Mouse (Mus musculus) embryo, embryonic 9.5 days (tissue): Measurements from ENCODE around the gene Tha1.

Source experiments
- DNase-seq: peaks from one replicate; pipeline ENCODE4 v3.0.0-alpha.2; 2017; ENCODE audit errors: extremely low spot score

Tha1 gene

GRCm38 (mm10) chr11:117881787-117882186, 8.5 kb upstream of the Tha1 start:
- no peak for DNase-seq

GRCm38 (mm10) chr11:117880977-117881358, 7.7 kb upstream of the Tha1 start:
- DNase-seq = no peak

GRCm38 (mm10) chr11:117880336-117880976, 7.2 kb upstream of the Tha1 start:
- DNase-seq = no peak

- no peak for DNase-seq
Observed at GRCm38 (mm10) chr11:117879676-117880075, 6.4 kb upstream of the Tha1 start.

GRCm38 (mm10) chr11:117878892-117879291, 5.6 kb upstream of the Tha1 start:
- no peak for DNase-seq

GRCm38 (mm10) chr11:117877917-117878745, 4.8 kb upstream of the Tha1 start:
- DNase-seq = no peak

GRCm38 (mm10) chr11:117875681-117876080, 2.4 kb upstream of the Tha1 start:
- DNase-seq = no peak

GRCm38 (mm10) chr11:117874419-117874818, 1.1 kb upstream of the Tha1 start:
- no peak for DNase-seq

- no peak for DNase-seq
Observed at GRCm38 (mm10) chr11:117871911-117872584, 1.2 kb downstream of the Tha1 start.

- DNase-seq = no peak
Observed at GRCm38 (mm10) chr11:117871376-117871775, 1.9 kb downstream of the Tha1 start.

GRCm38 (mm10) chr11:117870688-117871365, 2.5 kb downstream of the Tha1 start:
- peak; percentile 78 for DNase-seq

GRCm38 (mm10) chr11:117865988-117866387, 7.3 kb downstream of the Tha1 start:
- DNase-seq = peak; percentile 47

- no peak for DNase-seq
Observed at GRCm38 (mm10) chr11:117864805-117865204, 8.5 kb downstream of the Tha1 start.

- no peak for DNase-seq
Observed at GRCm38 (mm10) chr11:117863174-117863856, 10.0 kb downstream of the Tha1 start.

GRCm38 (mm10) chr11:117860601-117861000, 12.7 kb downstream of the Tha1 start, which contains the start of gene Tmem235:
Gene Tmem235 (plus strand): TSS chr11:117860752.
- no peak for DNase-seq

GRCm38 (mm10) chr11:117858392-117858791, 14.9 kb downstream of the Tha1 start:
- no peak for DNase-seq

- DNase-seq = no peak
Observed at GRCm38 (mm10) chr11:117857462-117857861, 15.8 kb downstream of the Tha1 start.

- DNase-seq = no peak
Observed at GRCm38 (mm10) chr11:117855975-117856374, 17.3 kb downstream of the Tha1 start.

- no peak for DNase-seq
Observed at GRCm38 (mm10) chr11:117855360-117855759, 17.9 kb downstream of the Tha1 start.

GRCm38 (mm10) chr11:117854241-117854640, 19.0 kb downstream of the Tha1 start:
- no peak for DNase-seq

GRCm38 (mm10) chr11:117852875-117853274, 20.4 kb downstream of the Tha1 start:
- DNase-seq = no peak
